9 mouse cellular contexts compared by ENCODE assay signal in genomic region chr4:137487286-137488000, GRCm38 (mm10). TPM values are rescaled to one million over a fixed set of nuclear protein-coding genes. Genes with fewer than 3 reads are reported as not detected.
A peak's percentile ranks its signal among the peaks of the same experiment; 100 is the strongest.
DNase-seq lines count a peak whose midpoint lies in the region; TF ChIP-seq lines count a peak whose summit lies in the region.
"Had no signal": no experiment of that assay in that cellular context is flagged by ENCODE, and none has a peak within 500 bp of the region (broad histone marks: within the 10 kb centered on the region; RNA-seq: fewer than 3 reads in every experiment).

No protein-coding gene starts in this region.

- H3K9ac ChIP-seq in heart, adult 2 months (ENCODE audit: low read depth, low read length) = peak overlapping the region; percentile 61

- H3K36me3 ChIP-seq in heart, adult 2 months (ENCODE audit: control insufficient read depth, insufficient read depth, low read length) = peaks cover 19% of the 10 kb centered on the region

- no peak for TF ChIP-seq CTCF in heart, adult 2 months (IDR thresholded peaks at IDR 0.05)

- no peaks in the 10 kb centered on the region; the same call in 1 of the 2 replicates for H3K79me2 ChIP-seq in heart, adult 2 months (replicated peaks; ENCODE audit: control insufficient read depth, insufficient read depth, low read length)

- DNase-seq in retina, postnatal 1 day = peak; percentile 76
- DNase-seq in retina, embryonic 14.5 days (ENCODE audit: low spot score) = no peak
- peak; percentile 90 to 92 for DNase-seq in heart, adult 2 months
- DNase-seq in kidney, adult 9 months = peak; percentile 80
- DNase-seq in lung, postnatal 10 days = peak; percentile 86
- no peak for DNase-seq in layer of hippocampus, postnatal 25 days (ENCODE audit: extremely low spot score in 1 of 2, low spot score in 1 of 2)
- no peak for DNase-seq in right cerebral cortex, postnatal 10 days (ENCODE audit: low spot score in 2 of 2)
- DNase-seq in left cerebral cortex, adult 8-10 months (ENCODE audit: low spot score in 2 of 2) = no peak

- intact Hi-C loops in heart, adult 2 months (cut with DNase I) = loop anchor here (5.0 kb wide), 1 partner anchor 40 kb away; no protein-coding TSS in a partner anchor

- TF ChIP-seq EP300 in heart, adult 2 months (IDR thresholded peaks at IDR 0.05; ENCODE audit: insufficient read depth, low read depth, low read length) = peak; percentile 98

- 11% methylated on average over 10 of the region's 10 CpGs for WGBS in heart, adult 2 months

- no peaks in the 10 kb centered on the region for H3K27me3 ChIP-seq in heart, adult 2 months (ENCODE audit: control insufficient read depth, insufficient read depth, low read length)

- peaks cover 61% of the 10 kb centered on the region for H3K4me1 ChIP-seq in heart, adult 2 months (ENCODE audit: control insufficient read depth, insufficient read depth, low read length)

- peak overlapping the region; percentile 95 for H3K27ac ChIP-seq in heart, adult 2 months

- no peak overlapping the region; the same call in 1 of the 2 replicates for H3K4me3 ChIP-seq in heart, adult 2 months
- H3K4me3 ChIP-seq: megakaryocyte, embryonic 14.5 days had no signal

- TF ChIP-seq POLR2A in heart, adult 2 months (IDR thresholded peaks at IDR 0.05; ENCODE audit: insufficient read depth, low read depth, low read length) = peak; percentile 73

RNA-seq across cellular contexts. Expression of gene Hspg2, which starts 18.9 kb away (rescaled TPM):
- 100 to 1,000 TPM; 174 to 190 TPM for total RNA-seq in heart, adult 2 months (2021)
- polyA plus RNA-seq in heart, adult 2 months (2012; rRNA removed) = 86.7 and 114 TPM in 2 replicates
- 10 to 100 TPM in 1 of 2 experiments, 1 to 10 TPM in 1; 5.6 to 10.8 TPM for total RNA-seq in layer of hippocampus, postnatal 25 days (2021)
- 1 to 10 TPM; 4.1 to 6.4 (median 6.0) TPM for total RNA-seq in left cerebral cortex, adult 8-10 months (2022)

RNA-seq across cellular contexts. Expression of gene 1700013G24Rik, which starts 34.4 kb away (rescaled TPM):
- not detected for total RNA-seq in heart, adult 2 months (2021)
- polyA plus RNA-seq in heart, adult 2 months (2012; rRNA removed) = 0.38 and 0.57 TPM in 2 replicates
- not detected for total RNA-seq in layer of hippocampus, postnatal 25 days (2021)
- not detected for total RNA-seq in left cerebral cortex, adult 8-10 months (2022)

RNA-seq across cellular contexts. Expression of gene Cela3b, which starts 57.1 kb away (rescaled TPM):
- not detected for total RNA-seq in heart, adult 2 months (2021)
- polyA plus RNA-seq in heart, adult 2 months (2012; rRNA removed) = 0.32 TPM in 1 of 2 replicates, not detected in the other
- total RNA-seq in layer of hippocampus, postnatal 25 days (2021) = not detected
- not detected for total RNA-seq in left cerebral cortex, adult 8-10 months (2022)

Comparison
In these comparisons a context has a peak if more than half of its experiments do, and no peak if none do; other contexts are left out.
1. DNase-seq: peak in retina, postnatal 1 day (single experiment), heart, adult 2 months (2 of 2), kidney, adult 9 months (single experiment) and lung, postnatal 10 days (single experiment); none in retina, embryonic 14.5 days (single experiment), layer of hippocampus, postnatal 25 days (0 of 2), right cerebral cortex, postnatal 10 days (0 of 2) and left cerebral cortex, adult 8-10 months (0 of 2).
2. RNA of gene Hspg2, which starts 18.9 kb away (total RNA-seq): 174 to 190 TPM in heart, adult 2 months; 5.6 to 10.8 TPM in layer of hippocampus, postnatal 25 days and 4.1 to 6.4 TPM in left cerebral cortex, adult 8-10 months; every median in the first group is over 10 times any median in the second.